16 mouse cellular contexts compared by ENCODE assay signal in genomic region chr4:128896667-128897066, GRCm38 (mm10).
"Had no signal": no experiment of that assay in that cellular context is flagged by ENCODE, and none has a peak within 500 bp of the region (broad histone marks: within the 10 kb centered on the region; RNA-seq: fewer than 3 reads in every experiment).

No protein-coding gene starts in this region.

- H3K27ac ChIP-seq: kidney, postnatal 0 days; limb, embryonic 13.5 days; liver, embryonic 12.5 days; liver, embryonic 15.5 days; lung, embryonic 15.5 days had no signal

- H3K9me3 ChIP-seq: limb, embryonic 13.5 days; liver, embryonic 12.5 days; liver, embryonic 15.5 days; lung, embryonic 15.5 days; megakaryocyte, embryonic 14.5 days had no signal

- H3K9ac ChIP-seq: limb, embryonic 13.5 days; liver, embryonic 12.5 days; liver, embryonic 15.5 days; lung, embryonic 15.5 days had no signal

- H3K27me3 ChIP-seq: limb, embryonic 13.5 days; lung, embryonic 15.5 days had no signal

- H3K36me3 ChIP-seq: liver, embryonic 12.5 days; liver, embryonic 15.5 days; lung, embryonic 15.5 days had no signal

- H3K4me1 ChIP-seq: liver, embryonic 15.5 days had no signal

- DNase-seq: layer of hippocampus, postnatal 36 days; left cerebral cortex, postnatal 4 days; liver; lung, adult 18-20 months; lung, postnatal 10 days; lung, postnatal 36 days; midbrain, embryonic 14.5 days; thymus, adult 18-20 months; thymus, postnatal 36 days had no signal

- ATAC-seq: liver, embryonic 12.5 days had no signal

- H3K4me2 ChIP-seq: limb, embryonic 13.5 days; liver, embryonic 12.5 days; liver, embryonic 15.5 days; lung, embryonic 15.5 days; midbrain, embryonic 11.5 days had no signal

- H3K4me3 ChIP-seq: limb, embryonic 13.5 days; liver, embryonic 12.5 days; liver, embryonic 15.5 days; lung, embryonic 15.5 days; megakaryocyte, embryonic 14.5 days had no signal
